ENCODE assay signal across 8 mouse cellular contexts in the genomic region with DNA sequence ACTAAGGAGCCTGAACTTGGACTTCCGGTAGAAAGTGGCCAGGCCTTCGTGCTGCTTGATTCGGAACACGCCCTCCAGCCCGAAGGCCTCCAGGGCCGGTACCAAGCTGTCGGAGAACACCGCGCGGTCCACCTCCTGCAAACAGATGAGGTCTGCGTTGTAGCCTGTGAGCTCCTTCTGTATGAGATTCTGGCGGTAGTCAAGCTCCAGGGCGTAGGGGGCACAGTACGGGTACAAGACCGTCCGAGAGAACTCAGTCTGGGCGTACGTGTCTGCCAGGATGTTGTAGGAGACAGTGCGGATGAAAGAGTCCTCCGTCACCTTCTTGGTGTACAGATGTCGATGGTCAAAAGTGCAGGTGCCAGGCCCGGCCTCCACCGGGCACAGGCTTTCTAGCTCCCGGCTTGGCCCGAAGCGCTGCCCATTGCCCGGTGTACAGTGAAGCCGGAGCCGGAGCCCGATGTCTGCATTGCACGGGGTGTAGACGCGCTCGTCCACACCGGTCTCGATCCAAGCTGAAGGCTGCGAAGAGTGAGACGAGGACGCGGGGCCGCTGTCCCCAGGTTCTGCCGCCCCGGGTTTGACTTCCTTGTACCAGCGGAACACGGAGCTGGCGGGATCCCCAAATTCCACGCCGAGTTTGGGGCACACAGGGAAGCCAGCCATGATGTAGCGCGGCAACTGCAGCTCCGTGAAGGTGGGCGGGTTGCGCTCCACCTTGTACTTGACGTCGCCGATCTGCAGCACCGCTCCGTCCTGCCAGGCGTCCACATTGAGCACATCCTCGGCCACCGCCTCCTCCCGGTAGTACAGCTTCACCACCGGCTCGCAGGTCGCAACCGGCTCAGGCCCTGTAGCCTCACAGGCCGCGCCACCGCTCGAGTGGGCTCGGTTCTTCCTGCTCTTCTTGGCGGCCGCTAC. TPM values are rescaled to one million over a fixed set of nuclear protein-coding genes. Genes with fewer than 3 reads are reported as not detected.
DNase-seq lines count a peak whose midpoint lies in the region; ATAC-seq lines count a peak whose summit lies in the region.

No protein-coding gene starts in this region.

- peak overlapping the region; percentile 91 for H3K27ac ChIP-seq in limb, embryonic 12.5 days
- peak overlapping the region; percentile 85 for H3K27ac ChIP-seq in midbrain, embryonic 13.5 days

- no peak for DNase-seq in cerebellum, adult 9-10 months
- DNase-seq in cerebellum, postnatal 10 days, result peak; percentile 54 to 64
- peak; percentile 44 for DNase-seq in gastrocnemius, postnatal 14 days
- DNase-seq in kidney, adult 11 months, result peak; percentile 23
- peak; percentile 60 to 68 for DNase-seq in spleen, postnatal 10 days (ENCODE audit: low spot score in 2 of 2)

- H3K4me1 ChIP-seq in limb, embryonic 12.5 days (replicated peaks), result peaks cover 25% of the 10 kb centered on the region
- peaks cover 38% of the 10 kb centered on the region for H3K4me1 ChIP-seq in midbrain, embryonic 13.5 days (replicated peaks)

- H3K9ac ChIP-seq in limb, embryonic 12.5 days (replicated peaks), result peak overlapping the region; percentile 83
- peak overlapping the region; percentile 93 for H3K9ac ChIP-seq in midbrain, embryonic 13.5 days (replicated peaks)

- H3K9me3 ChIP-seq in limb, embryonic 12.5 days, result no peaks in the 10 kb centered on the region
- no peaks in the 10 kb centered on the region for H3K9me3 ChIP-seq in midbrain, embryonic 13.5 days

- peak overlapping the region; percentile 96 for H3K4me3 ChIP-seq in limb, embryonic 12.5 days (replicated peaks)
- H3K4me3 ChIP-seq in midbrain, embryonic 13.5 days (replicated peaks), result peak overlapping the region; percentile 98

- 1% methylated on average over 73 of the region's 73 CpGs for WGBS in limb, embryonic 12.5 days
- WGBS in midbrain, embryonic 13.5 days, result 2% methylated on average over 73 of the region's 73 CpGs

- ATAC-seq in cerebellum, adult (ENCODE audit: insufficient number of reproducible peaks, low FRiP score, low TSS enrichment), result peak; percentile 34; the same call in 1 of the 2 replicates
- no peak; the same call in 1 of the 2 replicates for ATAC-seq in limb, embryonic 12.5 days (ENCODE audit: insufficient number of reproducible peaks, insufficient read depth, low FRiP score, low TSS enrichment, low read depth)
- peak; percentile 67 for ATAC-seq in midbrain, embryonic 13.5 days

- no peaks in the 10 kb centered on the region for H3K27me3 ChIP-seq in limb, embryonic 12.5 days
- H3K27me3 ChIP-seq in midbrain, embryonic 13.5 days, result no peaks in the 10 kb centered on the region

- peaks cover 22% of the 10 kb centered on the region for H3K36me3 ChIP-seq in limb, embryonic 12.5 days
- H3K36me3 ChIP-seq in midbrain, embryonic 13.5 days, result peaks cover 17% of the 10 kb centered on the region

- H3K4me2 ChIP-seq in limb, embryonic 12.5 days, result peak overlapping the region; percentile 99
- peak overlapping the region; percentile 100 for H3K4me2 ChIP-seq in midbrain, embryonic 13.5 days (replicated peaks)

- intact Hi-C loops in gastrocnemius, postnatal 14 days (cut with DNase I; ENCODE audit: low total_unique reads), result no loop called here

RNA-seq across cellular contexts. Expression of a gene that starts 1.1 kb away (rescaled TPM):
- 1 to 10 TPM; 2.8 to 3.8 TPM for total RNA-seq in gastrocnemius, postnatal 14 days (2021)
- 11.1 and 11.3 TPM in 2 replicates for polyA plus RNA-seq in limb, embryonic 12.5 days (2016; fragmentation: Nextera tagmentation; extraction: Ambion mirVana)
- polyA plus RNA-seq in midbrain, embryonic 13.5 days (2015; fragmentation: Nextera tagmentation; extraction: Ambion mirVana), result 12.6 and 12.8 TPM in 2 replicates

RNA-seq across cellular contexts. Expression of a gene that starts 24.4 kb away (rescaled TPM):
- total RNA-seq in gastrocnemius, postnatal 14 days (2021), result not detected
- 0.01 and 0.06 TPM in 2 replicates for polyA plus RNA-seq in limb, embryonic 12.5 days (2016; fragmentation: Nextera tagmentation; extraction: Ambion mirVana)
- polyA plus RNA-seq in midbrain, embryonic 13.5 days (2015; fragmentation: Nextera tagmentation; extraction: Ambion mirVana), result 0.03 and 0.05 TPM in 2 replicates

RNA-seq across cellular contexts. Expression of a gene that starts 30.8 kb away (rescaled TPM):
- total RNA-seq in gastrocnemius, postnatal 14 days (2021), result 10 to 100 TPM; 53.4 to 71.0 TPM
- 508 and 546 TPM in 2 replicates for polyA plus RNA-seq in limb, embryonic 12.5 days (2016; fragmentation: Nextera tagmentation; extraction: Ambion mirVana)
- 579 and 596 TPM in 2 replicates for polyA plus RNA-seq in midbrain, embryonic 13.5 days (2015; fragmentation: Nextera tagmentation; extraction: Ambion mirVana)
